Mouse (Mus musculus): ENCODE results near the gene Msn.

GRCm38 (mm10) chrX:96148217-96148616, 52.4 kb downstream of the Msn start:
- no peak for TF ChIP-seq CTCF (IDR thresholded peaks at IDR 0.05; ENCODE audit: insufficient read depth, low read depth, low read length)
- TF ChIP-seq POLR2A (IDR thresholded peaks at IDR 0.05; ENCODE audit: insufficient read depth, low read depth, low read length) = no peak

All from olfactory bulb, adult 2 months (tissue).